Mouse (Mus musculus) MEL (cell line): ENCODE data around the gene 1700003F12Rik. TPM values are rescaled to one million over a fixed set of nuclear protein-coding genes. Genes with fewer than 3 reads are reported as not detected.
A peak's percentile ranks its signal among the peaks of the same experiment; 100 is the strongest.

Source experiments
- DNase-seq: peaks from one replicate; pipeline ENCODE4 v3.0.0; 2011; ENCODE audit warnings: low read depth, low spot score
- H3K27ac ChIP-seq: 2 replicates; pipeline ENCODE4 v1.5.1; 2012; ENCODE audit warnings: low read depth, mild to moderate bottlenecking, control low read depth, low read length, moderate library complexity; ENCODE audit not compliant: control insufficient read depth
- H3K27me3 ChIP-seq, 2 experiments: fragments of 150-350 bp in 1 of 2; sonication (generic) in 1 of 2; 2 replicates each; pipeline ENCODE4 v1.6.1; 2012; ENCODE audit warnings: low read length in 2 of 2, mild to moderate bottlenecking in 2 of 2, improper control_type of control experiment in 1 of 2, moderate library complexity in 1 of 2; ENCODE audit not compliant: insufficient read depth in 2 of 2, control insufficient read depth in 1 of 2
- H3K36me3 ChIP-seq, 2 experiments: 2 replicates each; pipeline ENCODE4 v1.6.1; 2012 to 2014; ENCODE audit warnings: low read length in 2 of 2, improper control_type of control experiment in 1 of 2, inconsistent platforms in 1 of 2, mild to moderate bottlenecking in 1 of 2; ENCODE audit not compliant: insufficient read depth in 2 of 2, control insufficient read depth in 1 of 2
- H3K4me1 ChIP-seq, 2 experiments: fragments of 150-350 bp in 1 of 2; sonication (generic) in 1 of 2; 2 replicates each; pipeline ENCODE4 v1.6.1; 2012; ENCODE audit warnings: low read length in 2 of 2, improper control_type of control experiment in 1 of 2, mild to moderate bottlenecking in 1 of 2; ENCODE audit not compliant: insufficient read depth in 2 of 2, control insufficient read depth in 1 of 2
- H3K4me3 ChIP-seq, 2 experiments: fragments of 150-350 bp in 1 of 2; sonication (generic) in 1 of 2; 2 replicates each; pipeline ENCODE4 v1.5.1; 2012; ENCODE audit warnings: low read depth in 2 of 2, low read length in 2 of 2, mild to moderate bottlenecking in 2 of 2, moderate library complexity in 2 of 2, control low read depth in 1 of 2, improper control_type of control experiment in 1 of 2; ENCODE audit not compliant: control insufficient read depth in 1 of 2, insufficient read depth in 1 of 2
- H3K79me2 ChIP-seq: 2 replicates; pipeline ENCODE4 v1.6.1; 2012; ENCODE audit warnings: mild to moderate bottlenecking, low read length, moderate library complexity; ENCODE audit not compliant: control insufficient read depth, poor library complexity, insufficient read depth
- H3K9ac ChIP-seq: 2 replicates; pipeline ENCODE4 v1.6.1; 2012; ENCODE audit warnings: low read depth, mild to moderate bottlenecking, control low read depth, low read length, moderate library complexity; ENCODE audit not compliant: control insufficient read depth, poor library complexity, severe bottlenecking
- H3K9me3 ChIP-seq: fragments of 150-350 bp; sonication (generic); replicated peaks from 2 replicates; pipeline ENCODE4 v1.6.1; 2012; ENCODE audit warnings: mild to moderate bottlenecking, low read length, improper control_type of control experiment, moderate library complexity; ENCODE audit not compliant: insufficient read depth
- CHD1 ChIP-seq: IDR thresholded peaks from 2 replicates; pipeline ENCODE4 v1.6.1; 2012; ENCODE audit warnings: low read depth, mild to moderate bottlenecking, inconsistent platforms, low read length, improper control_type of control experiment
- E2F4 ChIP-seq: IDR thresholded peaks from 2 replicates; pipeline ENCODE4 v1.6.1; 2011; ENCODE audit warnings: low read depth, low read length, improper control_type of control experiment, borderline replicate concordance
- ELF1 ChIP-seq: IDR thresholded peaks from 2 replicates; pipeline ENCODE4 v1.6.1; 2014; ENCODE audit warnings: low read depth, mild to moderate bottlenecking, inconsistent platforms, low read length, improper control_type of control experiment, moderate library complexity
- MAX ChIP-seq: IDR thresholded peaks from 2 replicates; pipeline ENCODE4 v1.6.1; 2011; ENCODE audit warnings: low read length, improper control_type of control experiment
- MEF2A ChIP-seq: IDR thresholded peaks from 2 replicates; pipeline ENCODE4 v1.6.1; 2014; ENCODE audit warnings: low read depth, mild to moderate bottlenecking, inconsistent platforms, low read length, improper control_type of control experiment; ENCODE audit not compliant: poor library complexity, insufficient replicate concordance, severe bottlenecking; ENCODE audit errors: extremely low read depth
- MXI1 ChIP-seq: IDR thresholded peaks from 2 replicates; pipeline ENCODE4 v1.6.1; 2011; ENCODE audit warnings: mild to moderate bottlenecking, low read depth, low read length, improper control_type of control experiment
- MYB ChIP-seq: IDR thresholded peaks from 2 replicates; pipeline ENCODE4 v1.6.1; 2011; ENCODE audit warnings: mild to moderate bottlenecking, low read depth, low read length, improper control_type of control experiment
- NELFE ChIP-seq: IDR thresholded peaks from 2 replicates; pipeline ENCODE4 v1.6.1; 2011; ENCODE audit warnings: low read depth, low read length, improper control_type of control experiment
- NRF1 ChIP-seq: IDR thresholded peaks from 2 replicates; pipeline ENCODE4 v1.6.1; 2014; ENCODE audit warnings: low read depth, mild to moderate bottlenecking, inconsistent platforms, low read length, improper control_type of control experiment, moderate library complexity; ENCODE audit not compliant: poor library complexity, insufficient read depth, severe bottlenecking
- POLR2A ChIP-seq, 2 experiments: IDR thresholded peaks; 2 replicates each; pipeline ENCODE4 v1.6.1; 2011 to 2012; ENCODE audit warnings: low read length in 2 of 2, mild to moderate bottlenecking in 2 of 2, control low read depth in 1 of 2, improper control_type of control experiment in 1 of 2, low read depth in 1 of 2, moderate library complexity in 1 of 2; ENCODE audit not compliant: control insufficient read depth in 1 of 2, insufficient read depth in 1 of 2, poor library complexity in 1 of 2
- POLR2AphosphoS2 ChIP-seq: IDR thresholded peaks from 2 replicates; pipeline ENCODE4 v1.6.1; 2011; ENCODE audit warnings: low read length, improper control_type of control experiment
- SIN3A ChIP-seq: IDR thresholded peaks from 2 replicates; pipeline ENCODE4 v1.6.1; 2012; ENCODE audit warnings: low read length, improper control_type of control experiment, inconsistent platforms
- TAL1 ChIP-seq: IDR thresholded peaks from 2 replicates; pipeline ENCODE4 v1.6.1; 2012; ENCODE audit warnings: mild to moderate bottlenecking, inconsistent platforms, low read length, moderate library complexity, mixed read lengths
- TBP ChIP-seq: IDR thresholded peaks from 2 replicates; pipeline ENCODE4 v1.8.0; 2011; ENCODE audit warnings: low read depth, low read length, improper control_type of control experiment
- TCF12 ChIP-seq: IDR thresholded peaks from 2 replicates; pipeline ENCODE4 v1.6.1; 2014; ENCODE audit warnings: low read depth, mild to moderate bottlenecking, inconsistent platforms, low read length, improper control_type of control experiment, moderate library complexity
- UBTF ChIP-seq: IDR thresholded peaks from 2 replicates; pipeline ENCODE4 v1.6.1; 2012; ENCODE audit warnings: low read depth, mild to moderate bottlenecking, inconsistent platforms, low read length, improper control_type of control experiment, moderate library complexity, borderline replicate concordance; ENCODE audit not compliant: insufficient read depth
- USF1 ChIP-seq: IDR thresholded peaks from 2 replicates; pipeline ENCODE4 v1.6.1; 2014; ENCODE audit warnings: low read depth, mild to moderate bottlenecking, inconsistent platforms, low read length, improper control_type of control experiment, moderate library complexity
- USF2 ChIP-seq, 2 experiments: IDR thresholded peaks; 2 replicates each; pipeline ENCODE4 v1.6.1; 2011 to 2012; ENCODE audit warnings: improper control_type of control experiment in 2 of 2, low read length in 2 of 2, borderline replicate concordance in 1 of 2, inconsistent platforms in 1 of 2, low read depth in 1 of 2, mild to moderate bottlenecking in 1 of 2; ENCODE audit not compliant: insufficient read depth in 1 of 2
- ZKSCAN1 ChIP-seq: IDR thresholded peaks from 2 replicates; pipeline ENCODE4 v1.6.1; 2012; ENCODE audit warnings: low read depth, mild to moderate bottlenecking, inconsistent platforms, low read length, improper control_type of control experiment, moderate library complexity
- ZMIZ1 ChIP-seq: IDR thresholded peaks from 2 replicates; pipeline ENCODE4 v1.6.1; 2012; ENCODE audit warnings: low read depth, mild to moderate bottlenecking, inconsistent platforms, low read length, improper control_type of control experiment, moderate library complexity
- polyA plus RNA-seq, 2 experiments: library from polyadenylated mRNA; stranded (reverse) in 1 of 2; unstranded in 1 of 2; fragments of >175 nt in 1 of 2; fragments of >200 nt in 1 of 2; gene quantifications; 2 replicates each; pipeline versions ENCODE4 v1.2.1 to v1.2.4; 2012; ENCODE audit warnings: low replicate concordance in 2 of 2, low read depth in 1 of 2; ENCODE audit not compliant: insufficient read length in 2 of 2, insufficient read depth in 1 of 2, missing spikeins in 1 of 2
- total RNA-seq: library from RNA; depleted of rRNA; stranded (reverse); fragments of 300-350 nt; gene quantifications from 2 replicates; pipeline ENCODE4 v1.2.3, GENCODE M21; 2012

The 1700003F12Rik gene
- total and polyA plus RNA-seq, 3 experiments = 0.42 to 0.72 TPM; not detected in 1

DNA sequence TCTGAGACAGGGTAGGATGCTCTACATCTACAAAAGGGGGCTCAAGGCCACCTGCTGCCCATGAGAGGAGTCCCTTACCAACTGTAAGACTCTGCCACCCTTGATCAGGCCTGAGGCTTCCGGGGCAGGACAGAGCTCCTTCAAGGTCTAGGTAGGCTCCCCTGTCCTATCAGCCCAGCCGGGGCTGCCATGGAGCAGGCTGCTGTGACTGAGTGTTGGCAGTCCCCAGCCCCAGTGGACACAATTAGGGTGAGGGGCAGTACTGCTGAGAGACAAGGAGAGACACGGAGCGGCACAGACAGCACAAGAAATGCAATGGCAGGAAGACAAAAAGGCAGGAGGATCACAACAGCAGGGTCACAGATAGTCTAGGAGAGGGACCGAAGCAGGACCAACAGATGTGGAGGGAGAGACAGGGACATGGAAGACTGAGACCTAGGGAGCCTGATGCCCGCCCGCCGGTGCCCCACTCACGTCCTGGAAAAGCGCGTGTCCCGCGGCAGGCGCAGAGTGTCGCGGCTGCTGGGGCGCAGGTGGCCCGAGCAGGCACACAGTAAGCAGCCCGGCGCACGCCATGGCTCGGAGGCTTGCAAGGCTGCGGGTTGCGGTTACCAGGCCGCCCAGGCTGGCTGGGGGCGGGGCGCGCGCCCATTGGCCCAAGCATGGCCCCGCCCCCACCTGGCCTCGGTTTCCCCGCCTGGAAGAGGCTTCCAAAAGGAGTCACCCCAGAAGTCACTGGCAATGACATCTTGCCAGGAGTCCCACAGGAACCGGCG is 11.6 kb downstream of the 1700003F12Rik start, which contains the start of gene Necab3:
Gene Necab3, minus strand, starts transcription at position 627 of the 776 bp plus-strand sequence.
- Histone ChIP-seq H3K9me3 (no peaks in the 10 kb centered on the region), H3K4me1 (peaks cover 0 to 14% of the 10 kb centered on the region in 2 experiments; a peak in 2 of 4 replicates), H3K36me3 (peaks cover 6 to 9% of the 10 kb centered on the region in 2 experiments), H3K27me3 (no peaks in the 10 kb centered on the region), H3K27ac (no peak within 1 kb of the TSS)
- TF ChIP-seq NELFE (peak; percentile 47), NRF1 (0 out of 2 replicates have a peak, but pooled peaks have one; percentile 9), CHD1 (no peak), MEF2A (no peak), POLR2A (IDR thresholded peaks at IDR 0.05; ENCODE audit: control insufficient read depth in 1 of 2, insufficient read depth in 1 of 2, low read depth in 1 of 2, low read length in 2 of 2, poor library complexity in 1 of 2) (peak; percentile 35 to 59; a peak in 2 of 4 replicates), POLR2AphosphoS2 (peak; percentile 48; the same call in 1 of the 2 replicates), SIN3A (peak; percentile 33; the same call in 1 of the 2 replicates), MXI1 (peak; percentile 46)
- TF ChIP-seq, all 39 proteins: peak for 6
- no peaks in the 10 kb centered on the region for H3K79me2 ChIP-seq
- DNase-seq = peak; percentile 67
- H3K9ac ChIP-seq = peak within 1 kb of the TSS; percentile 27
- peak within 1 kb of the TSS; percentile 24 to 26 for H3K4me3 ChIP-seq

DNA sequence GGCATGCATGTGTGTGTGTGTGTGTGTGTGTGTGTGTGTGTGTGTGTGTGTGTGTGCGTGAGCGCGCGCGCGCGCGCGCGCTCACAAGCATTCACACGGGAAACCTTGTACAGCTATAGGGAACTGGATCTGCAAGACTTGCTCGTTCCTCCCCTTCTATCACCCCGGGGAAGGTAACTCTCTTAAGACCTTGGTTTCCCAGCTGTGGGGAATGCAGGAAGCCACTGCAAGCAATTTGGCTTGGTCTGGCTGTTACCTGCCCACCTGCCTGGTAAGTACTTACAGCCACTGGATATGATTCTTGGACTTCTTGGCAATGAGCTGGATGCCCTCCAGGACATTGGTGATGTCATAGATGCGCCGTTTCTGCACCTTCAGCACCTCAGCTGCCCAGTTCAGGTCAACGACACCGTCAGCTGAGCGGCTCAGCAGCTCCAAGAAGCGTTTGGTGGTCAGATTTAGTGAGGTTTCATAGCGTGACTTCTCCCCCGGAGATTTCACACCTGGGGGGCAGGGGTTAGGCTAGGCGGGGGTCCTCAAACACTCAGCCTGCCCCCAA is 16.8 kb downstream of the 1700003F12Rik start:
- H3K36me3 ChIP-seq = peaks cover 6 to 13% of the 10 kb centered on the region in 2 experiments
- H3K4me1 ChIP-seq = peaks cover 0 to 12% of the 10 kb centered on the region in 2 experiments; a peak in 3 of 4 replicates
- no peak overlapping the region for H3K27ac ChIP-seq

More for the DNA sequence above, 16.8 kb downstream of the 1700003F12Rik start:
- DNase-seq = no peak
- H3K9me3 ChIP-seq = no peaks in the 10 kb centered on the region
- H3K27me3 ChIP-seq = no peaks in the 10 kb centered on the region
- peaks cover 25% of the 10 kb centered on the region for H3K79me2 ChIP-seq
- TF ChIP-seq ELF1 (no peak), ZKSCAN1 (no peak), MYB (no peak), USF2 (IDR thresholded peaks at IDR 0.05; ENCODE audit: borderline replicate concordance in 1 of 2, insufficient read depth in 1 of 2, low read depth in 1 of 2, low read length in 2 of 2) (no peak), TBP (no peak), USF1 (no peak), ZMIZ1 (no peak), NELFE (no peak), UBTF (no peak), MEF2A (no peak), CHD1 (no peak), NRF1 (no peak), TCF12 (no peak), MAX (no peak), TAL1 (no peak), E2F4 (no peak)
- H3K4me3 ChIP-seq = no peak overlapping the region
- no peak overlapping the region for H3K9ac ChIP-seq
